Mouse (Mus musculus): ENCODE measurements around the gene Thrb.

Gene Thrb

GRCm38 (mm10) chr14:17786249-17786648, 126.2 kb downstream of the Thrb start:
- no peak for DNase-seq

- no peak for DNase-seq
Measured at GRCm38 (mm10) chr14:17803934-17804602, 144.0 kb downstream of the Thrb start.

GRCm38 (mm10) chr14:17811051-17811450, 151.0 kb downstream of the Thrb start:
- no peak for DNase-seq

GRCm38 (mm10) chr14:17812414-17812813, 152.4 kb downstream of the Thrb start:
- DNase-seq, result no peak

GRCm38 (mm10) chr14:17815103-17815502, 155.0 kb downstream of the Thrb start:
- no peak for DNase-seq

- DNase-seq, result no peak
Measured at GRCm38 (mm10) chr14:17818086-17818485, 158.0 kb downstream of the Thrb start.

- DNase-seq, result no peak
Measured at GRCm38 (mm10) chr14:17822754-17823153, 162.7 kb downstream of the Thrb start.

GRCm38 (mm10) chr14:17827401-17827800, 167.3 kb downstream of the Thrb start:
- DNase-seq, result no peak

- no peak for DNase-seq
Measured at GRCm38 (mm10) chr14:17835738-17836137, 175.7 kb downstream of the Thrb start.

GRCm38 (mm10) chr14:17836766-17837165, 176.7 kb downstream of the Thrb start:
- DNase-seq, result no peak

GRCm38 (mm10) chr14:17845003-17845697, 185.1 kb downstream of the Thrb start:
- no peak for DNase-seq

GRCm38 (mm10) chr14:17845871-17846270, 185.8 kb downstream of the Thrb start:
- DNase-seq, result no peak

- peak; percentile 5 for DNase-seq
Measured at GRCm38 (mm10) chr14:17846700-17847099, 186.6 kb downstream of the Thrb start.

- DNase-seq, result peak; percentile 5
Measured at GRCm38 (mm10) chr14:17847211-17847610, 187.2 kb downstream of the Thrb start.

GRCm38 (mm10) chr14:17850355-17850754, 190.3 kb downstream of the Thrb start:
- no peak for DNase-seq

GRCm38 (mm10) chr14:17852236-17852635, 192.2 kb downstream of the Thrb start:
- DNase-seq, result peak; percentile 2

- DNase-seq, result peak; percentile 10
Measured at GRCm38 (mm10) chr14:17859790-17860385, 199.8 kb downstream of the Thrb start.

- no peak for DNase-seq
Measured at GRCm38 (mm10) chr14:17862651-17863050, 202.6 kb downstream of the Thrb start.

GRCm38 (mm10) chr14:17863701-17864320, 203.8 kb downstream of the Thrb start:
- no peak for DNase-seq

GRCm38 (mm10) chr14:17868326-17868725, 208.3 kb downstream of the Thrb start:
- no peak for DNase-seq

- no peak for DNase-seq
Measured at GRCm38 (mm10) chr14:17875946-17876345, 215.9 kb downstream of the Thrb start.

GRCm38 (mm10) chr14:17879446-17879845, 219.4 kb downstream of the Thrb start:
- no peak for DNase-seq

- no peak for DNase-seq
Measured at GRCm38 (mm10) chr14:17884884-17885283, 224.8 kb downstream of the Thrb start.

GRCm38 (mm10) chr14:17885320-17885719, 225.3 kb downstream of the Thrb start:
- no peak for DNase-seq

All from lung, postnatal 14 days (tissue).